ENCODE assay signal across 14 mouse cellular contexts in genomic region chr2:128806561-128806960, GRCm38 (mm10). TPM values are rescaled to one million over a fixed set of nuclear protein-coding genes. Genes with fewer than 3 reads are reported as not detected.
A peak's percentile ranks its signal among the peaks of the same experiment; 100 is the strongest.
DNase-seq lines count a peak whose midpoint lies in the region; ATAC-seq and TF ChIP-seq lines count a peak whose summit lies in the region.
"Had no signal": no experiment of that assay in that cellular context is flagged by ENCODE, and none has a peak within 500 bp of the region (broad histone marks: within the 10 kb centered on the region; RNA-seq: fewer than 3 reads in every experiment).

No protein-coding gene starts in this region.

- H3K4me3 ChIP-seq in heart, embryonic 10.5 days, result no peak overlapping the region
- H3K4me3 ChIP-seq in liver, adult 2 months (ENCODE audit: insufficient read depth, low read depth, low read length), result no peak overlapping the region
- H3K4me3 ChIP-seq in liver, embryonic 12.5 days, result no peak overlapping the region
- H3K4me3 ChIP-seq: erythroblast, embryonic 14.5 days; heart, embryonic 13.5 days; megakaryocyte, embryonic 14.5 days; neural tube, embryonic 12.5 days had no signal

- TF ChIP-seq POLR2A in liver, adult 2 months (IDR thresholded peaks at IDR 0.05; ENCODE audit: extremely low read depth, insufficient read depth, low read length), result no peak

- peaks cover 9% of the 10 kb centered on the region for H3K36me3 ChIP-seq in heart, embryonic 10.5 days
- H3K36me3 ChIP-seq in liver, adult 2 months (ENCODE audit: control insufficient read depth, insufficient read depth, low read length), result peaks cover 14% of the 10 kb centered on the region
- peaks cover under 1% of the 10 kb centered on the region; the same call in 1 of the 2 replicates for H3K36me3 ChIP-seq in liver, embryonic 12.5 days
- H3K36me3 ChIP-seq: neural tube, embryonic 12.5 days had no signal

- H3K4me1 ChIP-seq in heart, embryonic 10.5 days, result no peaks in the 10 kb centered on the region
- no peaks in the 10 kb centered on the region for H3K4me1 ChIP-seq in liver, adult 2 months (ENCODE audit: control insufficient read depth, insufficient read depth, low read length)
- H3K4me1 ChIP-seq in liver, embryonic 12.5 days, result no peaks in the 10 kb centered on the region
- H3K4me1 ChIP-seq: heart, embryonic 13.5 days; neural tube, embryonic 12.5 days had no signal

- no peak overlapping the region for H3K4me2 ChIP-seq in liver, embryonic 12.5 days
- H3K4me2 ChIP-seq: heart, embryonic 13.5 days; neural tube, embryonic 12.5 days had no signal

- H3K9ac ChIP-seq in liver, adult 2 months (ENCODE audit: low read depth, low read length), result no peak overlapping the region
- no peak overlapping the region for H3K9ac ChIP-seq in liver, embryonic 12.5 days
- H3K9ac ChIP-seq: heart, embryonic 13.5 days; neural tube, embryonic 12.5 days had no signal

- H3K27me3 ChIP-seq in heart, embryonic 10.5 days (ENCODE audit: insufficient read depth, poor library complexity, severe bottlenecking), result no peaks in the 10 kb centered on the region
- no peaks in the 10 kb centered on the region for H3K27me3 ChIP-seq in liver, adult 2 months (ENCODE audit: control insufficient read depth, insufficient read depth, low read length)
- no peaks in the 10 kb centered on the region for H3K27me3 ChIP-seq in liver, embryonic 12.5 days (replicated peaks)
- H3K27me3 ChIP-seq: heart, embryonic 13.5 days; neural tube, embryonic 12.5 days had no signal

- no peak for ATAC-seq in liver, embryonic 12.5 days
- peak; percentile 94 for ATAC-seq in megakaryocyte, adult 5-6 weeks (ENCODE audit: poor library complexity, severe bottlenecking)

- 58% methylated on average over 8 of the region's 8 CpGs for WGBS in heart, embryonic 10.5 days
- WGBS in liver, adult 2 months, result 57% methylated on average over 8 of the region's 8 CpGs
- WGBS in liver, embryonic 12.5 days (ENCODE audit: insufficient replicate concordance), result 30% methylated on average over 8 of the region's 8 CpGs

- DNase-seq in heart, adult 8-10 months (ENCODE audit: low spot score), result peak; percentile 46
- DNase-seq in heart, embryonic 10.5 days (ENCODE audit: low spot score), result no peak
- DNase-seq in liver, adult 2 months (ENCODE audit: extremely low read depth, low read depth, low spot score), result peak; percentile 54
- peak; percentile 9 for DNase-seq in heart, postnatal 25 days (ENCODE audit: low spot score)
- DNase-seq in spleen, adult 12 weeks (ENCODE audit: low spot score), result no peak
- DNase-seq in gastrocnemius, postnatal 4 days (ENCODE audit: low spot score in 2 of 2), result no peak
- DNase-seq: cerebellum, adult 9-10 months; spleen, adult 18-20 months had no signal

- no peaks in the 10 kb centered on the region for H3K79me2 ChIP-seq in liver, adult 2 months (ENCODE audit: control insufficient read depth, insufficient read depth, low read length)

- H3K9me3 ChIP-seq in heart, embryonic 10.5 days, result no peaks in the 10 kb centered on the region
- H3K9me3 ChIP-seq in liver, embryonic 12.5 days (replicated peaks), result no peaks in the 10 kb centered on the region
- H3K9me3 ChIP-seq: heart, embryonic 13.5 days; neural tube, embryonic 12.5 days had no signal

- intact Hi-C loops in heart, postnatal 25 days (cut with DNase I), result no loop called here

- TF ChIP-seq CTCF in liver, adult 2 months (IDR thresholded peaks at IDR 0.05; ENCODE audit: low read depth, low read length), result no peak

- H3K27ac ChIP-seq in heart, embryonic 10.5 days, result no peak overlapping the region
- H3K27ac ChIP-seq in liver, adult 2 months (replicated peaks; ENCODE audit: insufficient read depth, low read depth, low read length), result no peak overlapping the region
- H3K27ac ChIP-seq in liver, embryonic 12.5 days, result no peak overlapping the region
- H3K27ac ChIP-seq: heart, embryonic 13.5 days; neural tube, embryonic 12.5 days had no signal

RNA-seq across cellular contexts. Expression of gene Tmem87b, which starts 11.4 kb away (rescaled TPM):
- 10 to 100 TPM; 18.0 to 20.6 (median 19.3) TPM for total RNA-seq in heart, adult 8-10 months (2022)
- 22.1 and 25.4 TPM in 2 replicates for polyA plus RNA-seq in heart, embryonic 10.5 days (2016; fragmentation: Nextera tagmentation; extraction: Ambion mirVana)
- 20.0 and 23.4 TPM in 2 replicates for total RNA-seq in liver, adult 2 months (2014; rRNA removed)
- polyA plus RNA-seq in liver, adult 2 months (2012; rRNA removed), result 5.8 and 6.9 TPM in 2 replicates
- 9.5 and 9.9 TPM in 2 replicates for polyA plus RNA-seq in liver, embryonic 12.5 days (2016; fragmentation: Nextera tagmentation; extraction: Ambion mirVana)
- 10 to 100 TPM; 20.1 to 24.8 TPM for total RNA-seq in heart, postnatal 25 days (2021)
- total RNA-seq in megakaryocyte, adult 5-6 weeks (2015), result 6.0 and 7.5 TPM in 2 replicates
- 12.9 and 14.0 TPM in 2 replicates for total RNA-seq in megakaryocyte, adult 5-6 weeks (2017)
- total RNA-seq in gastrocnemius, postnatal 4 days (2021), result 10 to 100 TPM; 20.5 to 23.0 TPM

RNA-seq across cellular contexts. Expression of gene Fbln7, which starts 56.2 kb away (rescaled TPM):
- total RNA-seq in heart, adult 8-10 months (2022), result 1 to 10 TPM in 1 of 4 experiments, under 1 TPM in 3; 0.26 to 1.2 (median 0.81) TPM
- polyA plus RNA-seq in heart, embryonic 10.5 days (2016; fragmentation: Nextera tagmentation; extraction: Ambion mirVana), result 1.5 and 1.9 TPM in 2 replicates
- total RNA-seq in liver, adult 2 months (2014; rRNA removed), result 0.28 and 0.34 TPM in 2 replicates
- polyA plus RNA-seq in liver, adult 2 months (2012; rRNA removed), result 0.22 and 0.25 TPM in 2 replicates
- polyA plus RNA-seq in liver, embryonic 12.5 days (2016; fragmentation: Nextera tagmentation; extraction: Ambion mirVana), result 0.38 and 0.53 TPM in 2 replicates
- under 1 TPM; 0.50 to 0.57 TPM for total RNA-seq in heart, postnatal 25 days (2021)
- total RNA-seq in megakaryocyte, adult 5-6 weeks (2015), result not detected in 2 replicates
- not detected in 2 replicates for total RNA-seq in megakaryocyte, adult 5-6 weeks (2017)
- 1 to 10 TPM; 8.5 to 9.0 TPM for total RNA-seq in gastrocnemius, postnatal 4 days (2021)
- polyA plus RNA-seq: erythroblast, embryonic 14.5 days had no signal

Comparison
In these comparisons a context has a peak if more than half of its experiments do, and no peak if none do; other contexts are left out.
1. DNase-seq: peak in heart, adult 8-10 months (single experiment), liver, adult 2 months (single experiment) and heart, postnatal 25 days (single experiment); none in heart, embryonic 10.5 days (single experiment), spleen, adult 12 weeks (single experiment) and gastrocnemius, postnatal 4 days (0 of 2).